In the genomic region with DNA sequence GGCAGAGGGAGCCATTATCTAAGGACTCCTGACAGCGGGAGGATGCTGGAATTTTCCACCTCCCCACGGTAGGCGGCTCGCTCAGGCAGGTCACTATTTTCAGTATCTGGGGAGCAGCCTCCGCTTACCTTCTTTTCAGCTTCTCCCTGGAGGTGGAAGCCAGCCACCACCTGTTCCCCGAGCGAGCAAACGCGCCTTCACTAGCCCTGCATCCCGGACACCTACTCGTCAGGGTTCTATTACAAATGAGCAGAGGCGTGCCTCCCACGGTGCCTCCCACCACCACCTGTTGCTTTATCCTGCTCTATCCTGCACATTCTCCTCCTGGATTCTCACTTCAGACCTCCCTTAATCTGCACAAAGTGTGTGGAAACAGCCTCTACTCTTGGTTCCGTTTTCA, we compare ENCODE assay signal across 17 mouse cellular contexts. TPM values are rescaled to one million over a fixed set of nuclear protein-coding genes. Genes with fewer than 3 reads are reported as not detected.
DNase-seq lines count a peak whose midpoint lies in the region; ATAC-seq and TF ChIP-seq lines count a peak whose summit lies in the region.
"Had no signal": no experiment of that assay in that cellular context is flagged by ENCODE, and none has a peak within 500 bp of the region (broad histone marks: within the 10 kb centered on the region; RNA-seq: fewer than 3 reads in every experiment).

No protein-coding gene starts in this region.

- peak; percentile 77 for DNase-seq in left cerebral cortex, adult 11 months (ENCODE audit: low spot score)
- no peak for DNase-seq in left cerebral cortex, postnatal 4 days
- DNase-seq in frontal cortex, postnatal 36 days (ENCODE audit: low spot score in 2 of 2) = peak; percentile 88 to 91
- DNase-seq in left cerebral cortex, adult 2 months (ENCODE audit: extremely low spot score in 1 of 2, low spot score in 2 of 2) = peak; percentile 83 to 93
- peak; percentile 89 to 92 for DNase-seq in right cerebral cortex, postnatal 36 days (ENCODE audit: low spot score in 2 of 2)
- DNase-seq in thymus, adult 2 months = no peak
- no peak for DNase-seq in heart, postnatal 14 days
- DNase-seq: B cell, adult 2 months; cerebellum, adult 18-20 months; heart, postnatal 36 days; kidney, adult 9 months; spleen, adult 18-20 months had no signal

- peak overlapping the region; percentile 93 for H3K27ac ChIP-seq in left cerebral cortex, adult 2 months
- no peak overlapping the region for H3K27ac ChIP-seq in thymus, adult 2 months (ENCODE audit: control insufficient read depth, insufficient read depth, low read length)
- H3K27ac ChIP-seq: heart, embryonic 10.5 days; limb, embryonic 10.5 days; liver, embryonic 15.5 days had no signal

- no peaks in the 10 kb centered on the region for H3K36me3 ChIP-seq in thymus, adult 2 months (ENCODE audit: control insufficient read depth, insufficient read depth, low read length)
- H3K36me3 ChIP-seq: liver, embryonic 15.5 days had no signal

- 96% methylated on average over 14 of the region's 14 CpGs for WGBS in thymus, adult 2 months

- no peaks in the 10 kb centered on the region for H3K4me1 ChIP-seq in thymus, adult 2 months (replicated peaks; ENCODE audit: control insufficient read depth, insufficient read depth, low read length)

- ATAC-seq in cerebellum, adult (ENCODE audit: insufficient number of reproducible peaks, low FRiP score, low TSS enrichment) = no peak

- no peak; the same call in 1 of the 2 replicates for TF ChIP-seq CTCF in left cerebral cortex, adult 2 months (IDR thresholded peaks at IDR 0.05)
- no peak for TF ChIP-seq CTCF in thymus, adult 2 months (IDR thresholded peaks at IDR 0.05; ENCODE audit: borderline replicate concordance, control insufficient read depth, extremely low read depth, insufficient read depth, low read length, poor library complexity)

- no peaks in the 10 kb centered on the region for H3K27me3 ChIP-seq in thymus, adult 2 months (ENCODE audit: control insufficient read depth, insufficient read depth, low read length)
- H3K27me3 ChIP-seq: liver, embryonic 15.5 days had no signal

- no peak overlapping the region for H3K4me3 ChIP-seq in left cerebral cortex, adult 2 months
- H3K4me3 ChIP-seq in thymus, adult 2 months (ENCODE audit: control insufficient read depth, insufficient read depth, low read length) = no peak overlapping the region
- H3K4me3 ChIP-seq: erythroblast, embryonic 14.5 days; heart, embryonic 10.5 days; limb, embryonic 10.5 days; liver, embryonic 15.5 days had no signal

- TF ChIP-seq POLR2A in thymus, adult 2 months (IDR thresholded peaks at IDR 0.05; ENCODE audit: control insufficient read depth, extremely low read depth, insufficient read depth, low read length, poor library complexity) = no peak

- intact Hi-C loops in left cerebral cortex, postnatal 4 days (cut with DNase I) = no loop called here
- intact Hi-C loops in left cerebral cortex, adult 2 months (cut with DNase I) = loop anchor here (1.0 to 2.0 kb wide), 2 partner anchors 15 to 33 kb away; no protein-coding TSS in a partner anchor
- intact Hi-C loops in heart, postnatal 14 days (cut with DNase I) = no loop called here

RNA-seq across cellular contexts. Expression of gene Snrnp35, which starts 20.8 kb away (rescaled TPM):
- 10 to 100 TPM; 26.4 to 33.6 TPM for total RNA-seq in left cerebral cortex, postnatal 4 days (2021)
- total RNA-seq in left cerebral cortex, adult 2 months (2021) = 10 to 100 TPM; 19.9 to 20.8 TPM
- 4.6 and 5.0 TPM in 2 replicates for polyA plus RNA-seq in thymus, adult 2 months (2012; rRNA removed)
- 10 to 100 TPM in 1 of 2 experiments, 1 to 10 TPM in 1; 9.6 to 13.1 TPM for total RNA-seq in heart, postnatal 14 days (2021)

RNA-seq across cellular contexts. Expression of gene Rilpl2, which starts 25.6 kb away (rescaled TPM):
- 10 to 100 TPM; 19.0 to 20.5 TPM for total RNA-seq in left cerebral cortex, postnatal 4 days (2021)
- total RNA-seq in left cerebral cortex, adult 2 months (2021) = 10 to 100 TPM; 17.9 to 21.0 TPM
- polyA plus RNA-seq in thymus, adult 2 months (2012; rRNA removed) = 38.5 and 38.6 TPM in 2 replicates
- 1 to 10 TPM; 8.8 to 9.5 TPM for total RNA-seq in heart, postnatal 14 days (2021)

RNA-seq across cellular contexts. Expression of gene Rilpl1, which starts 27.4 kb away (rescaled TPM):
- total RNA-seq in left cerebral cortex, postnatal 4 days (2021) = 10 to 100 TPM; 15.0 to 16.6 TPM
- 10 to 100 TPM; 84.6 to 84.8 TPM for total RNA-seq in left cerebral cortex, adult 2 months (2021)
- polyA plus RNA-seq in thymus, adult 2 months (2012; rRNA removed) = 3.6 and 9.5 TPM in 2 replicates
- total RNA-seq in heart, postnatal 14 days (2021) = 100 to 1,000 TPM; 167 to 179 TPM

RNA-seq across cellular contexts. Expression of gene Tmed2, which starts 36.8 kb away (rescaled TPM):
- 100 to 1,000 TPM; 119 to 123 TPM for total RNA-seq in left cerebral cortex, postnatal 4 days (2021)
- total RNA-seq in left cerebral cortex, adult 2 months (2021) = 10 to 100 TPM; 95.4 to 98.9 TPM
- 134 and 198 TPM in 2 replicates for polyA plus RNA-seq in thymus, adult 2 months (2012; rRNA removed)
- total RNA-seq in heart, postnatal 14 days (2021) = 100 to 1,000 TPM; 170 to 175 TPM

RNA-seq across cellular contexts. Expression of gene Ddx55, which starts 48.9 kb away (rescaled TPM):
- 10 to 100 TPM; 27.5 to 30.8 TPM for total RNA-seq in left cerebral cortex, postnatal 4 days (2021)
- total RNA-seq in left cerebral cortex, adult 2 months (2021) = 10 to 100 TPM; 25.8 to 28.3 TPM
- polyA plus RNA-seq in thymus, adult 2 months (2012; rRNA removed) = 33.2 and 38.5 TPM in 2 replicates
- 1 to 10 TPM; 5.4 to 6.7 TPM for total RNA-seq in heart, postnatal 14 days (2021)

Comparison
In these comparisons a context has a peak if more than half of its experiments do, and no peak if none do; other contexts are left out.
1. DNase-seq: peak in left cerebral cortex, adult 11 months (single experiment), frontal cortex, postnatal 36 days (2 of 2), left cerebral cortex, adult 2 months (2 of 2) and right cerebral cortex, postnatal 36 days (2 of 2); none in left cerebral cortex, postnatal 4 days (single experiment), thymus, adult 2 months (single experiment) and heart, postnatal 14 days (0 of 2).
2. RNA of gene Rilpl1, which starts 27.4 kb away (total RNA-seq): 167 to 179 TPM in heart, postnatal 14 days and 84.6 to 84.8 TPM in left cerebral cortex, adult 2 months; 15.0 to 16.6 TPM in left cerebral cortex, postnatal 4 days; every median in the first group is over 4 times any median in the second.